In the genomic region with DNA sequence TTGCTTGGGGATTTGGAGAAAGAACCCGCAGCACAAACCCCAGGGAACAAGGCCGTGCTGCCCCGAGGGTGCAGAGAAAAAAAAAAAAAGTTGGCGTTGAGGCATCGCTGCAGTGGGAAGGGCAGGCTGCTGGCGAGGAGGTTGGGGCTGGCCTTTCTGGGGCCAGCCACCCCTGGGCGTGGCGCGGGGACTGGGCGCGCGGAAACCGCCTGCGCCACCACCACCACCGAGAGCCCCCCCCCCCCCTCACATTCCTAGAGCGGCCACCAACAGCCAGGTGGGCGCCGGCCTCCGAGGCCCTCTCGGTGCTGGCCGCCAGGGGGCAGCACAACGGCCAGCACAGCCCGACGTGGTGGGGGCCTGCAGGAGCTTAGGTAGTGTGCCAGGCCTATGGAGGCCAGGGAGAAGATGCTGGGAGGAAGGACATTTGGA, we compare ENCODE assay signal across 1 mouse cellular context.
TF ChIP-seq lines count a peak whose summit lies in the region.

No protein-coding gene starts in this region.

TF ChIP-seq in CH12.LX, 34 proteins besides CTCF, POLR2A, EP300 and RAD21:
- no peak for TF ChIP-seq CHD1 (IDR thresholded peaks at IDR 0.05; ENCODE audit: low read depth, low read length)
- TF ChIP-seq USF1 (IDR thresholded peaks at IDR 0.05; ENCODE audit: low read depth, low read length): no peak
- TF ChIP-seq KAT2A (IDR thresholded peaks at IDR 0.05; ENCODE audit: insufficient replicate concordance, low read length): 0 out of 2 replicates have a peak, but pooled peaks have one; percentile 44
- peak; percentile 16; the same call in 1 of the 2 replicates for TF ChIP-seq MAX (IDR thresholded peaks at IDR 0.05; ENCODE audit: low read length)
- 0 out of 2 replicates have a peak, but pooled peaks have one; percentile 14 for TF ChIP-seq BHLHE40 (IDR thresholded peaks at IDR 0.05; ENCODE audit: low read depth, low read length)
- TF ChIP-seq NELFE (IDR thresholded peaks at IDR 0.05; ENCODE audit: low read depth, low read length): peak; percentile 48; the same call in 1 of the 2 replicates
- no peak for TF ChIP-seq ZKSCAN1 (IDR thresholded peaks at IDR 0.05; ENCODE audit: borderline replicate concordance, low read depth, low read length)
- no peak for TF ChIP-seq MXI1 (IDR thresholded peaks at IDR 0.05; ENCODE audit: low read depth, low read length)
- TF ChIP-seq ZNF384 (IDR thresholded peaks at IDR 0.05; ENCODE audit: low read depth, low read length): peak; percentile 82
- TF ChIP-seq SIN3A (IDR thresholded peaks at IDR 0.05; ENCODE audit: low read length): no peak
- no peak for TF ChIP-seq CHD2 (IDR thresholded peaks at IDR 0.05; ENCODE audit: low read length)
- TF ChIP-seq ELF1 (IDR thresholded peaks at IDR 0.05; ENCODE audit: low read depth, low read length): peak; percentile 62
- TF ChIP-seq JUND (conservative IDR thresholded peaks at IDR 0.05; ENCODE audit: low read depth, low read length): no peak
- no peak for TF ChIP-seq GABPA (IDR thresholded peaks at IDR 0.05; ENCODE audit: insufficient replicate concordance, low read depth, low read length)
- peak; percentile 99 for TF ChIP-seq MAZ (IDR thresholded peaks at IDR 0.05; ENCODE audit: low read depth, low read length)
- TF ChIP-seq UBTF (IDR thresholded peaks at IDR 0.05; ENCODE audit: low read depth, low read length): peak; percentile 59; the same call in 1 of the 2 replicates
- TF ChIP-seq USF2 (conservative IDR thresholded peaks at IDR 0.05; ENCODE audit: low read depth, low read length): no peak
- TF ChIP-seq MYC (IDR thresholded peaks at IDR 0.05; ENCODE audit: low read depth, low read length): no peak
- TF ChIP-seq ETS1 (conservative IDR thresholded peaks at IDR 0.05; ENCODE audit: low read depth, low read length): no peak
- no peak for TF ChIP-seq ZMIZ1 (IDR thresholded peaks at IDR 0.05; ENCODE audit: low read depth, low read length)
- TF ChIP-seq HCFC1 (IDR thresholded peaks at IDR 0.05; ENCODE audit: low read depth, low read length): peak; percentile 75
- TF ChIP-seq NRF1 (IDR thresholded peaks at IDR 0.05; ENCODE audit: low read depth, low read length): peak; percentile 64; the same call in 1 of the 2 replicates
- TF ChIP-seq POLR2AphosphoS2 (IDR thresholded peaks at IDR 0.05; ENCODE audit: low read depth, low read length): no peak
- no peak for TF ChIP-seq E2F4 (IDR thresholded peaks at IDR 0.05; ENCODE audit: insufficient replicate concordance, low read depth, low read length)
- peak; percentile 66 for TF ChIP-seq SMC3 (IDR thresholded peaks at IDR 0.05; ENCODE audit: low read depth, low read length)
- no peak for TF ChIP-seq TBP (conservative IDR thresholded peaks at IDR 0.05; ENCODE audit: low read depth, low read length)
- peak; percentile 37; the same call in 1 of the 2 replicates for TF ChIP-seq MEF2A (IDR thresholded peaks at IDR 0.05; ENCODE audit: borderline replicate concordance, low read depth, low read length)
- no peak for TF ChIP-seq IRF4 (IDR thresholded peaks at IDR 0.05; ENCODE audit: low read depth, low read length)
- TF ChIP-seq JUN (IDR thresholded peaks at IDR 0.05; ENCODE audit: insufficient read depth, low read depth, low read length): no peak
- TF ChIP-seq RCOR1 (conservative IDR thresholded peaks at IDR 0.05; ENCODE audit: low read depth, low read length): no peak
- no peak for TF ChIP-seq PAX5 (IDR thresholded peaks at IDR 0.05; ENCODE audit: low read length)
- TF ChIP-seq ZC3H11A (IDR thresholded peaks at IDR 0.05; ENCODE audit: low read depth, low read length): no peak
- peak; percentile 60 for TF ChIP-seq TCF12 (IDR thresholded peaks at IDR 0.05; ENCODE audit: low read depth, low read length)
- TF ChIP-seq MAFK (IDR thresholded peaks at IDR 0.05; ENCODE audit: insufficient replicate concordance, low read length): no peak
